Mouse (Mus musculus) ZHBTc4 (cell line): ENCODE measurements around the gene Sqstm1.
A peak's percentile ranks its signal among the peaks of the same experiment; 100 is the strongest.

Source experiments
- DNase-seq: peaks from one replicate; pipeline ENCODE4 v3.0.0-alpha.2; 2011; ENCODE audit warnings: low read depth, low spot score

Sqstm1 gene

GRCm38 (mm10) chr11:50230481-50231304, 20.1 kb upstream of the Sqstm1 start:
- DNase-seq: no peak

- DNase-seq: no peak
These were observed 18.8 kb upstream of the Sqstm1 start for GRCm38 (mm10) chr11:50229252-50229910.

- DNase-seq: no peak
These were observed 18.1 kb upstream of the Sqstm1 start for GRCm38 (mm10) chr11:50228772-50229171.

- no peak for DNase-seq
These were observed 17.1 kb upstream of the Sqstm1 start for GRCm38 (mm10) chr11:50227736-50228135.

- no peak for DNase-seq
These were observed 16.6 kb upstream of the Sqstm1 start for GRCm38 (mm10) chr11:50227226-50227625.

- DNase-seq: no peak
These were observed 15.8 kb upstream of the Sqstm1 start for GRCm38 (mm10) chr11:50226406-50226805.

GRCm38 (mm10) chr11:50225611-50226378, 15.2 kb upstream of the Sqstm1 start:
- DNase-seq: peak; percentile 43

GRCm38 (mm10) chr11:50224671-50225530, 14.3 kb upstream of the Sqstm1 start:
- DNase-seq: peak; percentile 82

GRCm38 (mm10) chr11:50223783-50224662, 13.4 kb upstream of the Sqstm1 start:
- no peak for DNase-seq

GRCm38 (mm10) chr11:50222559-50223276, 12.1 kb upstream of the Sqstm1 start:
- no peak for DNase-seq

GRCm38 (mm10) chr11:50219833-50220232, 9.2 kb upstream of the Sqstm1 start:
- DNase-seq: peak; percentile 83

GRCm38 (mm10) chr11:50217811-50218210, 7.2 kb upstream of the Sqstm1 start:
- DNase-seq: peak; percentile 78

- DNase-seq: no peak
These were observed 6.2 kb upstream of the Sqstm1 start for GRCm38 (mm10) chr11:50216724-50217366.

GRCm38 (mm10) chr11:50215633-50216032, 5.0 kb upstream of the Sqstm1 start:
- DNase-seq: no peak

GRCm38 (mm10) chr11:50214631-50215030, 4.0 kb upstream of the Sqstm1 start:
- DNase-seq: no peak

- DNase-seq: peak; percentile 70
These were observed 2.5 kb upstream of the Sqstm1 start for GRCm38 (mm10) chr11:50212848-50213758.

GRCm38 (mm10) chr11:50212060-50212739, 1.6 kb upstream of the Sqstm1 start:
- no peak for DNase-seq
